Mouse (Mus musculus): ENCODE measurements at regions not wholly inside any gene's neighbourhood (a gene's known extent, or its start where the extent isn't known, plus 50 kb on each side); places are given as distances from the start of the nearest gene placed in this dataset.
A peak's percentile ranks its signal among the peaks of the same experiment; 100 is the strongest.

DNA sequence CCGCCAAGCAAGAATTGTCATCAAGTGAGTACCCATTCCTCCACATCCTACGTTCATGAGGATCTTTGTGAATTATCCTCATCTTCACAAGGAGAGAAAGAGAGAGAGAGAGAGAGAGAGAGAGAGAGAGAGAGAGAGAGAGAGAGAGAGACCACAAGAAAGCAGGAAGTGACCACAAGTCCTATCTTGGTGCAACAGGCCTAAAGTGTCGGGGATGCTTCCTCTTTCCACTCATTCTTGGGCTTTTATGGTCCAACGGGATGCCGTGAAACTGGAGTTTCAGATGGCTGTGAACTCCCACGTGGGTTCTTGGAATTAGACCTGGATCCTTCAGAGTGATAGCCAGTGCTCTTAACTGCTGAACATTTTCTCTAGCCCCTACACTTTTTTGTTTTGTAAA, 53.1 kb upstream of the Rai14 start:
- DNase-seq (ENCODE audit: low spot score in 2 of 2): no peak

DNA sequence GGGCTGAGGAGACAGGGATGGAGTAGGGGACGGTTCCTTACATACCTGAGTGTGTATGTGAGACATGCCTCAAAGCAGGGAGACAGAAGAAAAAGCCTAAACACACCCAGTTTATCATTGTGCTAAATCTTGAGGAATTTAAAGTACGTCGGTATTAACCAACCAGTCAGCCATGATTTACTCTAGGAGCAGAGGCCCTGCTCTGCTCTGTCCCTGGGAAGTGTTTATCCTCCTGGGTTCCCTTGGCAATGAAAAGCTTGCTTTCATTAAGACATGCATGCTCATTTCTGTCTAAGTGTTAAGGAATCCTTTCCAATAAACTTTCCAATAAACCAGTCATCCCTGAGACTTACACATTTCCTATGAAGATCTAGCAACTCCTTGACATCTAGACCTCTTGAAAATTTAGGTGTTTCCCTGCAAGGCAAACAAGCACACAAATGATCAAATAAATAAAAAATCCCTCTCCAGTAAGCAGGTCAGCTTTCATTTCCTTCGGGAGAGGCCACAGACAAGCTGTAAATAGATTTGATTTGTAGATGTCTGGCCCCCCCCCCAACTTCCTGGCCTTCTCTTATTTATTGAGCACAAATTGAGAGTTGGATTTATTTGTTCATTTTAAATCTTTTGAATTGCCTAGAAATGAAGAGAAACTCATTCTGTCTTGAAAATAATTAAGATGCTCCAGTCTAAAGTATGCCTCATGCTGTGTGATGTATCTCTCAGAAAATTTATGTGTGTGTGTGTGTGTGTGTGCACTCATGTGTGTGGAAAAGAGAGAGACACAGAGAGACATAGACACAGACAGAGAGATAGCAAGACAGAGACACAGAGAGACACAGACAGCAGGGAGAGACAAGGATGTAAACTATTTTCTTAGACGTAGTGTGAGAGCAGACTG, 56.2 kb upstream of the Rai14 start:
- no peak for DNase-seq (ENCODE audit: low spot score in 2 of 2)

DNA sequence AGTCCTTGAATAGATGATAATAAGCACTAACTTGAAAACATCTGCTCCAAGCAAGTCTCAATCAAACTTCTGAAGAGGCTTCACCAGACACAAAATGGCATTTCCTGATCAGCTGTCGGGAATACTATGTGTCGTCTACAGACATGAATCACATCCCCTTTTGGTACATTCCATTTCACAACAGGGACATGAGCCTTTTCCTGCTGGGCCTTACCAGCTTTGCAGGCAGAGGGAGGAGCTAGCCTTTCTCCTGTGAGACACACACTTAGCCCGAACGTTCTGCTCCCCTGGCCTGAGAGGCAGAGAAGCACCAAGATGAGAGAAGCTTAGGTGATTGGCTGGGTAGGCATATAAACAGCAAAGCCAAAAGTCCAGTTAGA, 56.9 kb upstream of the Rai14 start:
- no peak for DNase-seq (ENCODE audit: low spot score in 2 of 2)

DNA sequence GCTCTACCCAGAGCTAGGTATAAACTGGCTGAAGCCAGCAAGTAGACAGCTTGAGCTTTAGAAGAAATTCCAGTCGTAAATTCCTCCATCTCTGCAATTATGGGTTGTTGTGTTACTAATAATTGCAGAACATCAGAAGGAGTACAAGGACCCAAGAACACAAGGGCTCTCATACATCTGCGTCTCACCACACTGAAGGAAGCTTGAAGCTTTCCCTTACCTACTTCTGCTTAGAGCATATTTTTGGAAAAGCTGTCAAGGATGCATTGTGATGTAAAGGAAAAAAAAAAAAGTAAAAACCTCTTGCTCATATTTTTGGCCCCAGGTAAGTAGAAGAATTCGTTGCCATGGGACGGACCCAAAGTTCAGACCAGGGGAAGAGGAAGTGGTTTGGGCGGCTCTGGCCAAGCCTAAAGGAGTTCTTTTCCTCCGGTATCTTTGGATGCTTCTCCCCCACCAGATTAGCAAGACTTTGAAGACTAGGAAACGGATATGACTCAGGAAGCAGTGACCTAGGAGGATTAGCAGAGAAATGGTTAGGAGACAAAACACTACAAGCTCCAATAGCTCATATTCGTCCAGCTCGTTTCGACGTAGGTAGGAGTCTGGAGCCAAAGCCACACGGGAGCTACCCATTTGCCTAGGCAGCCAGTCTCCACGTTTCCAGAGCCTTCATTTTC, 65.7 kb upstream of the Rai14 start:
- no peak for DNase-seq (ENCODE audit: low spot score in 2 of 2)

DNA sequence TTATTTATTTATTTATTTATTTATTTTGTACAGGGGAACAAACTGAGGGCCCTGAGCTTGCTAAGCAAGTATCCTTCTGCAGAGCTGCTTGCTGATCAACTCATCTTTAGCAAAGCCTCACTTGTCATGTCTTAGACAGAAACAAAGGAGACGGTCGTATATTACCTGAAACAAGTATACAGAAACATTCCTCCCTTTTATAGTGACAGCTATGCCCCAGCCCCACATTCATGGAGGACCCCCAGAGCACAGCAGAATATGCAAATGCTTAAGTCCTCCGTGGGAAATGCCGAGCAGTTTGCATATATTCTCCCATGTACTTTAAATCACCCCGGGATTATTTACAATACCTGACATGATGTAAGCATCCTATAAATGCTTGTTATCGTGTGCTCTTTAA, 74.9 kb upstream of the Rai14 start:
- no peak for DNase-seq (ENCODE audit: low spot score in 2 of 2)

DNA sequence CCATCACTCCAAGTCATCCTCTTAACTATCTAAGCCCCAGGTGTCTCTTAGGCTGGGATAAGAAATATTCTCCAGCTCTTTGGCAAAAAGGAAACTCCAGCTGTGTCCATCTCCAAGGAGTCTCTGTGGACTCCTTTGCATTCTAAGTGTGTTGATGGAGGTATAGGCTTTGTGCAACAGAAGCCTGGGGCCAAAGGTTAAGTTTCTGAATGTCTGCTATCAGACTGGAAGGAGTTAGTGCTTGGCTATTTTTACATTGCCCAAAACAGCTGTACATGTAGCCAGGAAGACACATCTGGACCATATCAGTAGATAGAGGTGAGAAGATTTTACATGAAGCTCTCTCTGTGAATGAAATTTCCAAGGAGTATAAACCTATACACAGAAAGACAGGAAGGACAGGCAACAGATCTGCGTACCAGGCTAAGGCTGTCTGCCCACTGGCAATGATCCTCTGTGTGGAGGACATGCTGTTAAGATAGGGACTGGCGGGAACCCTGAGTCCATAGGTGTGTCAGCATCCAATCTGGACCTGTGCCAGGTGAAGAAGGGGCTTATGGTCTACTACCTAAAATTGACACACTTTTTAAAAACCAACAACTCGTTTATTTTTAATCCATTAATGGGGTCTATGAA, 76.6 kb upstream of the Rai14 start:
- no peak for DNase-seq (ENCODE audit: low spot score in 2 of 2)

DNA sequence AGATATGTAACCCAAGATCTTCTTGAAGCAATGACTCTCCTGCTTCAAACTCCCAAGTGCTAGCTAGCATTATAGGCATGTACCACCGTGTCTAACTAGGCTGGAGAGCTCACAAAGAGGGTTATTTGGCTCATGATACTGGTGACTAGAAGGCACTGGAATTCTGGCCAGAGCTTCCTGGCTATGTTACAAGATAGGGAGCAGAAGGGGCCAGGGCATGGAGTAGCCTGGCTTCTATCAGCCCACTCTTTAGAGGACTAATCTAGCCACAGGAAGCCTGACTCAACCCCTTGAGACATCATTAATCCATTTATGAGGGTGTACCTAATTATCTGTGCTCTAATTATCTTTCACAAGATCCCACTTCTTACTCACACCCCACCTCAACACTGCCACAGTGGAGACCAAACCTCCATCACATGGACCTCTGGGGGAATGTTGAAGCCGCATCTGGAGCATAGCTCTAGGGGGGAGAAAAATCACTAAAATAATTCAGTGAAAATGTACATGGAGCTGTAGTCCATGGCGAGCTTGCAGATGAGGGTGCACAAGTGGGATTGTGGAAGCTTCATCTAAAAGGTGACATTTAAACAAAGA, 77.2 kb upstream of the Rai14 start:
- peak in 1 of 2 experiments; percentile 8 for DNase-seq (ENCODE audit: low spot score in 2 of 2)

DNA sequence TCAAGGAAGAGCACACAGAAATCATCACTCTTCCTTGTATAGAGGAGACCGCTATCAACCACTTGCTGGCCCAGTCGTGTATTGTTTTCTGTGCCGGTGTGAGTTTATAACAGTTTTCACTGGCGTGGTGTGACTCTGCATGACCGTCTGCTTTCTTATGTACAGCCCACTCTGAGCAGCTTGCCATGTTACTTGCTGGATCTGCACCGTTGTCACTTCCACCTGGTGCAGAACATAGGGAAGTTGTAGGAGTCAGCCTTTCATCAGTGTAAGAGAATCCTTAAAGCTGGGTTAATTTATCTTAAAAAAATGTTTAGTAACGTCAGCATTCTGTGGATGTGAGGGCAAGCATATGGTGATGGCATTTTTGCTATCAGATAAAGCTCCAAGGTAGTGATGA, 77.7 kb upstream of the Rai14 start:
- DNase-seq (ENCODE audit: low spot score in 2 of 2): no peak

DNA sequence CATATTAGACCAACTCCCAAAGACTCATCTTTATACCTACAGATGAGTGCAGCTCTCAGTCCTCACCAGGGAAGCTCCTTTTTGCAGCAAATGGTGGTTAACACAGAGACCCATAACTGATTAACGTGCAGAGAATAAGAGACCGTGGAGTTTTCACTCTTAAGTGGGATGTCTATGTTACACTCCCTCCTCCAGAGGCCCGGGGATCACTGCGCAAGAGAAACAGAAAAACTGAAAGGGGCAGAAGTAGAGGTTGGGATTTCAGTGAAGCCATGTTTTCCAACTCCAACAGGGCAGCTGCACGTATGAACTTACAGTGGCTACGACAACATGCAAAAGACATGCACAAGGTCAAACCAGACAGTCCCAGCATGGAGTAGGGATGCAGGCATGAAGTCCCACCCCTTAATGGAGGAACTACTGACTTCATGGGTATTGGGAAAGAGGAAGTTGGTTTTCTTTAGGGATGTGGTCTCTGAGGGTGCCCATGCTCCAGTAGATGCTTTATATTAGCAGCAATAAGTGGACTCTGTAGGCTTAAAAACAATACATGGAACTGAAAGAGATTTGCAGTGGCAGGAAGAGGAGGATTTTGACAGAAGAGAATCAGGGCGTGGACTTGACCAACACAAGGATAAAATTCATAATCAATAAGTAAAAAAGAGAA, 80.8 kb upstream of the Rai14 start:
- DNase-seq (ENCODE audit: low spot score in 2 of 2): no peak

DNA sequence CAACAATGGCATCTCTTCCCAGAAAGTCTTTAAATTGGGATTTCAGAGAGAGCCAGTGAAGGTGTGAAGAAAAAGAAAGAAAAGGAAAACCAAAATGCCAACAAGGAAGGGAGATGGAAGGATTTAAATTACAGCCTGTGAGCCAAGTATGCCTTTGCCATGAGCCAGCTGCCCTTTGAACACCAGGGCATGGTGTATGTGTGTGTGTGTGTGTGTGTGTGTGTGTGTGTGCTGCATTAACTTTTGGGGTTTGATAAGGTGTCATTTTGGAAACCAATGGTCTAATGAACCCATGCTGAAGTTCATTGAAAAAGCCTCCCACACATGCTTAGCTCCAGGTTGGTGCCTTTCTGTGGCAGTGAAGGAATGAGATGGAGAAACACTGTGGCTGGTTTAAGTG, 85.2 kb upstream of the Rai14 start:
- no peak for DNase-seq (ENCODE audit: low spot score in 2 of 2)

DNA sequence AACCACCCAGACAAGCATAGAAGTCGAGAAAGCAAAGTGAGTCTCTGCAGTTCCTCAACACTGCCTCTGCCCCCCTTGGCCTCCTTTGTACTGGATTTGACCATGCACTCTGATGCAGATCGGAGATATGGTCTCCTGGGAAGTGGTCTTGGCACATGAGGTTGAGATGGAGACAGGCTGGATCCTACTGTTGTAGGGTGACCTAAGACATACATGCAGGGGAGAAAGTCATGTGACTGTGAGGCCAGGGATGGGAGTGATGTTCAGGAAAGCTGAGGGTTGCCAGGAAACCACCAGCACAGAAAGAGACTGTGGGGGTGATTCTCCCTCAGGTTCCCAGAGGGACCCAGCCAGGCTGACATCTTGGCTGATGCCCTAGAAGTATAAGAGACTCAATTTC, 99.8 kb upstream of the Rai14 start:
- no peak for DNase-seq (ENCODE audit: low spot score in 2 of 2)

DNA sequence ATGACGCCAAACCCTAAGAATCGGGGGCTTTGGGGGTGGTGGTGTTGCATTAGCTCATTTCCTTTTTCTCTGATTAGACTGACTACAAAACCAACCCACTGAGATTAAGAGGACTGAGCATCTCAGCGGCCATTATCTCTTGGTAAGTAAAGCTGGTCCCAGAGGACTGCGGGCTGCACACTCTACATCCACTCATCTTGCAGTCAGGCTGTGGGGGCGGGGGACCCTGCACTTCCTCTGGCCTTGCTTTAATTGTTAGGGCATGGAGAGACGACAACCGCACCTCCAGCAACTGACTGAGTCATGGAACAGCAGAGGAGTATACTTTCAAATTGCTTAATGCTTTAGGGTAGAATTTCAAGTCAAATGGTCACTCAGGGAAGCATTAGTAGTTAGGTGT, 100.3 kb upstream of the Rai14 start:
- DNase-seq (ENCODE audit: low spot score in 2 of 2): no peak

DNA sequence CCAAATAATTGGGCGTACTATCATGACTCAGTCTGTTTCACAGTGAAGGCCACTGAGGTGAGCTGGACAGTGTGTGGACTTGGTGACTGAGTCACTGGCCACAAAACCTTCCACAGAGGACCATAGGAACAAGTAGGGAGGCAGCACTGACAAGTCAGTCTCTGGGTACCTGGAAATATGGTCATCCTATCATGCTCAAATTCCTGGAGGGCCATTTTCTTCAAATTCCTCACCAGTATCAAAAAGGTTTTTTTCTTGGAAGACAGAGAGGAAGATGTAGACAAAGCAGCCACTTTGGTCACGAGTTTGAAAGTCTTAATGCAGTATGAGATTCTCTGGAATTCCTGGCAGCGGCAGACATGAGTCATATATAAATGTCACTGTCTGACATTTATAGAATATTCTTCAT, 101.8 kb upstream of the Rai14 start:
- DNase-seq (ENCODE audit: low spot score in 2 of 2): no peak

DNA sequence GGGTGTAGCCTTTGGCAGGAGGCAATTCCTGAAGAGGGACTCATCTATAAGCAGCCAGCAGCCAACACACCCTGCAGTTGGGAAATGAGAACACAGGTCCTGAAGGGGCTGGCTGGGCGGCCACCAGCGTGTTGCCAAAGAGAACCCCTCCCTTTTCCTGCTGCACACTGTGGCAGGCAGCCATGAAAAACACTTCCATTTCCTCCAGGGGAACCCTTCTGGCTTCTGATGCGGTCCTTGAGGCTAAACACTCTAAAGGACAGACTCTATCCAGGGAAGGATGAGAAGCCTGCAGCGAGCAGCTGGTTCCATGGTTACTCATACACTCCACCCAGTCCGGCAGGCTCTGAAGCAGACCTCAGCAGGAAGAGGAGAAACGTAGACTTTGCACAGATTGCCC, 103.8 kb upstream of the Rai14 start:
- peak in 1 of 2 experiments; percentile 8 for DNase-seq (ENCODE audit: low spot score in 2 of 2)

DNA sequence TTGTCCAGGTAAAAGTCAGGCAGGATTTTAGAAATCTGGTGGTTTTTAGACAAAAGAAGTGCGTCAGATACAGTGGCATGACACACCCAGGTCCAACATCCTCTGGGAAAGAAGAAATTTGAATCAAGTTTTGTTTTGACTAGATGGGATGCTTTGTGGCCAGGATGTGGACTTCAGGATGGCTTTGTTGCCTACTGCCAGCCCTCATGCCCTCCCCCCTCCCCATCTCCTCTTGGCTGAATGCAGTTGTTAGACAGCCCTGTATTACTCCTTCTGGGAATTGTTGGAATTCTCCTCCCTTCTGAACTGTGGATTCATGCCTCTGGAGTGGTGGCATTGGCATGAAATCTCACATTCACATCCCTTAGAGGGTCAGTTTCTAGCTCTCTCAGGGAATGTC, 104.3 kb upstream of the Rai14 start:
- DNase-seq (ENCODE audit: low spot score in 2 of 2): no peak

DNA sequence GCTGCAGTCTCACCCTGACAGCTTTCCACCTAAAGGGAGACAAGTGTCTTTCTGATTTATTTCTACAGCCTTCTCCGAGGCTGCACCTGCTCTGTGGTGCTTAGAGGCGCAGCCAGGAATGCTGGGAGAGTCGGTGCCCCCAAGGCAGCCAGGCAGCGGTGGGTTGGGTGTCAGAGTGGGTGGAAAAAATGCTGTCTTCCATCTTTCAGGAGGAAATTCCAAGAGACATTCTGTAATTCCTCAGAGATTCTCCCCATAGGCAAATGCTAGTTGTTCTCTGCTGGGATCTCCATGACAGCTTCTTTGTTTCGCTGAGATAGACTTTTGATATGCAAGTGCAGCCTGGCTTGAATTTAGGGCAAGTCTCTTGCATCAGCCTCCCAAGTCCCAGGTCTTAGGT, 109.5 kb upstream of the Rai14 start:
- no peak for DNase-seq (ENCODE audit: low spot score in 2 of 2)

DNA sequence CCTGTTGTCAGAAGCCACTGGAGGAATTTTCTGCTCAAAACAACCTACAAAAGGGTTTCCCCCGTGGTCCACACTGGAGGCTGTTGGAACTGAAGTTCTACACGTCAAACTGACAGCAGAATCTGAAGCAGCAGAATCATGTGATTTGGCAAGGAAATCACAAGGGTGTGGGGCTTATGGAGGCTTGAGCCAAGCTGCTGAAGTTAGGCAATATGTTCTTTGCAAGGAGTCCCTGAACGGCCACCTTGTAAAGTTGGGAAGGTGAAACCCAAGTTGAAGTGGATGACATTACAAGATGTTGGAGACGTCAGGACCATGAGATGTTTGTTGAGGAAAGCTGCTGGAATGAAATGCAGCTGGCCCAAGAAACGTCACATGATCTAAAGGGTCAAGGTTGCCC, 115.2 kb upstream of the Rai14 start:
- no peak for DNase-seq (ENCODE audit: low spot score in 2 of 2)

DNA sequence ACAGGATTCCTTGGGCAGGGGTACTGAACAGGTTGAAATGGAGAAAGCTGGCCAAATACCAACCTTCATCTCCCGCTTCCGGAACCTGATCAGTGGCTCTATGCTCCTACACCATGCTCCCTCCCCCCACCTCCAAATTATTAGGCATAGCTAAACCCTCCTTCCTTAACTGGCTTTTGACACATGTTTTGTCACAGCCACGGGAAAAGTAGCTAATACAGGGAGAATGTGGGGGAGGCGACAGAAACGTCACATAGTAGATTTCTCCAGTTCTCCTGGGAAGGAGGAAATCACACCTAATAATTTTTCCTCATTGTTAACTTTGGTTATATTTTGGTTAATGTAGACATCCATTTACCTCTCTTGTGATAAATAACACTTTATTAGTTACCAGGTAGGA, 116.1 kb upstream of the Rai14 start:
- no peak for DNase-seq (ENCODE audit: low spot score in 2 of 2)

DNA sequence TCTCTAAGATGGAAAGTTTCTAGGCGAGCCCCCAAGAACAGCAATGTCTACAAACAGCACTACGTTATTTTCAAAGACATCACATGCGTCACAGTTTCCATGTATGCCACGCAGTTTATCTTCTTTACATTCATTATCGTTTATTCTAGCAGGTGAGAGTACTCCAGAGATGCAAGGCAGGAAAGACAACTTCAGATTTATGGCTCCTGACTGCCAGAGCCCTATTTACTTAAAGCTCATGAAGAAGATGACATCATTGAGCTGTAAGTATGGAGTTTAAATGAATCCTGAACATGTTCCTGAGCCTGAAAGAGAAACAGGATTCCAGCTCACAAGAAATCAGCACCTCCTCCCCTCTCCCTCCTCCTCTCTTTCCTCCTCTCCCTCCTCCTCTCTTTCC, 116.7 kb upstream of the Rai14 start:
- DNase-seq (ENCODE audit: low spot score in 2 of 2): no peak

DNA sequence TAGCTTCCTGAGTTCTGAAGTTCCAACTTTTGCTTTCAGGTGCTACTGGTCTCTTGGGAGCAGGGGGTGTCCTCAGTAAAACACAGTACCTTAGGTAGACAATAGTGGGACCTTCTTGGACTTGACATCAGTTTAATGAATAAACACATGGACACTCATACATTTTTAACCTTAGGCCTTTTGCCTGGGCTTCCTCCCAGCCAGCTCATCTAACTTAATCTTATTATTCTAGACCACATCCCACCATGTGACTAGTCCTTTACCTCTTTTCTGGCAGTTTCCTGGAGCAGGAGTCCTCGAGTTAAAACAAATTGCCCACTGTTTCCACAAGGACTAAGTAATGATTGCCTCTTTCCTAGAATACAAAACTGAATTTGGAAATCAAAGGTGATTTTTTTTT, 117.9 kb upstream of the Rai14 start:
- no peak for DNase-seq (ENCODE audit: low spot score in 2 of 2)

DNA sequence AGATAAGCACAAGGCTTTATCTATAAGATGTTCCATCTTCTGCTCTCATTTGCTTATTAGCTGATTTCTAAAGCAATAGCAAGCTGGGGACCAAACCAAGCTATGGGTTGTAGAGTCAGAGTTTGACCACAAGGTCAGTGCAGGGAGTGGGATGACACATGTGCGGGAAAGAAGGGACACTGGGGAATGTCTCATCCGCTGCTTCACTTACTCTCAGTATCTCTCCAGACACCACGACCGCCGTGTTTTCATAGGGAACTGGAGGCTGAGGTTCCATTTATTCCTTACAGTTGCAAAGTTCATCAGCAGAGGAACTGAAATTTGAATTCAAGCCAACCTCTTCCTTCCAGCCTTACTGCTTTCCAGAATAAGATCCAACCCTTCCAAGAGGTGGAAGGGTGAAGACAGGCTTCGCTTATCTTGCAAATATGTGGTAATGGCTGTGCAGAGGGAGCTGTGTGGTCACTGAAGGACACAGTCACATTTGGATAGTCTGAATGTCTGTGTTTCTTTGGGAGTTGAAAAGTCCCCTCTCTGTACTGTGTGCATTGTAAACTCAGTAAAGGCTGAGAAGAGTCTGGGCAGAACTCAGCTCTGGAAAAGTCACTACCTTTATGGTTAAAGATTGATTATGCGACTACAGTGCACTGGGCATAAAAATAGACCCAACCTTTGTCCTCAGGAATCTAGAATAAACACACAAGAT, 118.1 kb upstream of the C1qtnf3 start:
- no peak for DNase-seq (ENCODE audit: low spot score in 2 of 2)
